27 mouse cellular contexts compared by ENCODE assay signal in genomic region chr14:78495241-78495640, GRCm38 (mm10). TPM values are rescaled to one million over a fixed set of nuclear protein-coding genes. Genes with fewer than 3 reads are reported as not detected.
DNase-seq lines count a peak whose midpoint lies in the region; ATAC-seq and TF ChIP-seq lines count a peak whose summit lies in the region.
"Had no signal": no experiment of that assay in that cellular context is flagged by ENCODE, and none has a peak within 500 bp of the region (broad histone marks: within the 10 kb centered on the region; RNA-seq: fewer than 3 reads in every experiment).

No protein-coding gene starts in this region.

- H3K4me3 ChIP-seq in stomach, embryonic 15.5 days (replicated peaks) = no peak overlapping the region
- H3K4me3 ChIP-seq in stomach, postnatal 0 days (ENCODE audit: low read depth, low read length) = no peak overlapping the region
- H3K4me3 ChIP-seq in liver, embryonic 11.5 days (ENCODE audit: low read depth, low read length) = no peak overlapping the region
- no peak overlapping the region for H3K4me3 ChIP-seq in liver, postnatal 0 days (ENCODE audit: low read depth, low read length)
- H3K4me3 ChIP-seq in midbrain, embryonic 11.5 days (ENCODE audit: low read depth, low read length) = no peak overlapping the region
- no peak overlapping the region for H3K4me3 ChIP-seq in hindbrain, embryonic 11.5 days (ENCODE audit: low read depth, low read length)
- H3K4me3 ChIP-seq: embryonic facial prominence, embryonic 15.5 days; forebrain, embryonic 10.5 days; intestine, embryonic 15.5 days; limb, embryonic 12.5 days; myocyte; neural tube, embryonic 13.5 days had no signal

- no peak overlapping the region for H3K4me2 ChIP-seq in stomach, embryonic 15.5 days
- no peak overlapping the region for H3K4me2 ChIP-seq in stomach, postnatal 0 days (replicated peaks; ENCODE audit: low read depth)
- H3K4me2 ChIP-seq in liver, embryonic 11.5 days = peak overlapping the region; percentile 4; the same call in 1 of the 2 replicates
- no peak overlapping the region for H3K4me2 ChIP-seq in liver, postnatal 0 days (ENCODE audit: low read depth, low read length)
- H3K4me2 ChIP-seq in midbrain, embryonic 11.5 days = no peak overlapping the region
- no peak overlapping the region for H3K4me2 ChIP-seq in hindbrain, embryonic 11.5 days (replicated peaks; ENCODE audit: low read depth, low read length)
- H3K4me2 ChIP-seq: embryonic facial prominence, embryonic 15.5 days; intestine, embryonic 15.5 days; limb, embryonic 12.5 days; neural tube, embryonic 13.5 days had no signal

- no peak overlapping the region for H3K9ac ChIP-seq in stomach, embryonic 15.5 days
- no peak overlapping the region for H3K9ac ChIP-seq in stomach, postnatal 0 days (ENCODE audit: low read length)
- H3K9ac ChIP-seq in liver, embryonic 11.5 days (ENCODE audit: low read depth, low read length) = no peak overlapping the region
- no peak overlapping the region for H3K9ac ChIP-seq in liver, postnatal 0 days (replicated peaks)
- H3K9ac ChIP-seq in midbrain, embryonic 11.5 days (ENCODE audit: low read length) = no peak overlapping the region
- H3K9ac ChIP-seq in hindbrain, embryonic 11.5 days (ENCODE audit: low read depth, low read length) = no peak overlapping the region
- H3K9ac ChIP-seq: embryonic facial prominence, embryonic 15.5 days; intestine, embryonic 15.5 days; limb, embryonic 12.5 days; neural tube, embryonic 13.5 days had no signal

- 68% methylated on average over 4 of the region's 4 CpGs for WGBS in stomach, embryonic 15.5 days
- 71% methylated on average over 4 of the region's 4 CpGs for WGBS in stomach, postnatal 0 days
- 53% methylated on average over 4 of the region's 4 CpGs for WGBS in liver, embryonic 11.5 days
- WGBS in liver, postnatal 0 days (ENCODE audit: insufficient replicate concordance) = 61% methylated on average over 4 of the region's 4 CpGs
- 87% methylated on average over 4 of the region's 4 CpGs for WGBS in midbrain, embryonic 11.5 days
- 94% methylated on average over 4 of the region's 4 CpGs for WGBS in hindbrain, embryonic 11.5 days

- no peak for TF ChIP-seq CTCF in stomach, postnatal 0 days (IDR thresholded peaks at IDR 0.05; ENCODE audit: low read depth)
- TF ChIP-seq CTCF in liver, postnatal 0 days (IDR thresholded peaks at IDR 0.05; ENCODE audit: low read depth) = no peak

- DNase-seq in stomach, postnatal 0 days (ENCODE audit: low spot score) = no peak
- peak; percentile 33 for DNase-seq in liver, embryonic 11.5 days (ENCODE audit: low spot score)
- DNase-seq in liver, postnatal 0 days = no peak
- DNase-seq in midbrain, embryonic 11.5 days (ENCODE audit: low spot score, missing footprints) = no peak
- no peak for DNase-seq in hindbrain, embryonic 11.5 days (ENCODE audit: low spot score)
- no peak for DNase-seq in kidney, postnatal 14 days
- DNase-seq: adrenal gland, adult 2 months; B cell, adult 2 months; cerebellum, adult 8-10 months; gastrocnemius, postnatal 36 days; kidney, adult 9 months; kidney, postnatal 25 days; lung, adult 2 months; right cerebral cortex, adult 18-20 months; right cerebral cortex, postnatal 4 days had no signal

- H3K27me3 ChIP-seq in stomach, embryonic 15.5 days (replicated peaks) = no peaks in the 10 kb centered on the region
- H3K27me3 ChIP-seq in stomach, postnatal 0 days (ENCODE audit: control insufficient read depth, insufficient read depth, low read length) = no peaks in the 10 kb centered on the region
- H3K27me3 ChIP-seq in liver, embryonic 11.5 days (replicated peaks; ENCODE audit: control insufficient read depth, insufficient read depth, low read length) = no peaks in the 10 kb centered on the region
- no peaks in the 10 kb centered on the region for H3K27me3 ChIP-seq in liver, postnatal 0 days (ENCODE audit: insufficient read depth, low read length)
- H3K27me3 ChIP-seq in midbrain, embryonic 11.5 days (ENCODE audit: control insufficient read depth, insufficient read depth, low read length) = no peaks in the 10 kb centered on the region
- no peaks in the 10 kb centered on the region for H3K27me3 ChIP-seq in hindbrain, embryonic 11.5 days (ENCODE audit: control insufficient read depth, insufficient read depth, low read length)
- H3K27me3 ChIP-seq: CH12.LX; embryonic facial prominence, embryonic 15.5 days; intestine, embryonic 15.5 days; limb, embryonic 12.5 days; neural tube, embryonic 13.5 days; Patski had no signal

- 0 out of 2 replicates have a peak, but pooled peaks cover 7% of the 10 kb centered on the region for H3K36me3 ChIP-seq in stomach, embryonic 15.5 days
- H3K36me3 ChIP-seq in stomach, postnatal 0 days (ENCODE audit: control insufficient read depth, insufficient read depth, low read length) = 0 out of 2 replicates have a peak, but pooled peaks cover 4% of the 10 kb centered on the region
- H3K36me3 ChIP-seq in liver, embryonic 11.5 days (ENCODE audit: control insufficient read depth, insufficient read depth, low read length) = peaks cover 6% of the 10 kb centered on the region; the same call in 1 of the 2 replicates
- peaks cover 21% of the 10 kb centered on the region for H3K36me3 ChIP-seq in liver, postnatal 0 days (replicated peaks; ENCODE audit: insufficient read depth, low read length)
- peaks cover 3% of the 10 kb centered on the region for H3K36me3 ChIP-seq in midbrain, embryonic 11.5 days (ENCODE audit: control insufficient read depth, insufficient read depth, low read length)
- H3K36me3 ChIP-seq in hindbrain, embryonic 11.5 days (ENCODE audit: control insufficient read depth, insufficient read depth, low read length) = peaks cover 5% of the 10 kb centered on the region
- H3K36me3 ChIP-seq: intestine, embryonic 15.5 days had no signal

- no peak overlapping the region for H3K27ac ChIP-seq in stomach, embryonic 15.5 days
- H3K27ac ChIP-seq in stomach, postnatal 0 days (replicated peaks) = no peak overlapping the region
- peak overlapping the region; percentile 81 for H3K27ac ChIP-seq in liver, embryonic 11.5 days (ENCODE audit: low read depth, low read length)
- H3K27ac ChIP-seq in liver, postnatal 0 days (ENCODE audit: low read depth) = no peak overlapping the region
- no peak overlapping the region for H3K27ac ChIP-seq in midbrain, embryonic 11.5 days (ENCODE audit: low read depth, low read length)
- H3K27ac ChIP-seq in hindbrain, embryonic 11.5 days (ENCODE audit: low read depth, low read length) = no peak overlapping the region
- H3K27ac ChIP-seq: embryonic facial prominence, embryonic 15.5 days; forebrain, embryonic 10.5 days; intestine, embryonic 15.5 days; limb, embryonic 12.5 days; neural tube, embryonic 13.5 days had no signal

- H3K4me1 ChIP-seq in stomach, embryonic 15.5 days = no peaks in the 10 kb centered on the region
- H3K4me1 ChIP-seq in stomach, postnatal 0 days (replicated peaks; ENCODE audit: control insufficient read depth, insufficient read depth) = no peaks in the 10 kb centered on the region
- H3K4me1 ChIP-seq in liver, embryonic 11.5 days (replicated peaks; ENCODE audit: control insufficient read depth, insufficient read depth, low read length) = 0 out of 2 replicates have a peak, but pooled peaks cover 5% of the 10 kb centered on the region
- 0 out of 2 replicates have a peak, but pooled peaks cover 6% of the 10 kb centered on the region for H3K4me1 ChIP-seq in liver, postnatal 0 days (ENCODE audit: insufficient read depth)
- H3K4me1 ChIP-seq in midbrain, embryonic 11.5 days (ENCODE audit: control insufficient read depth, insufficient read depth, low read length) = no peaks in the 10 kb centered on the region
- H3K4me1 ChIP-seq in hindbrain, embryonic 11.5 days (replicated peaks; ENCODE audit: control insufficient read depth, insufficient read depth, low read length) = no peaks in the 10 kb centered on the region
- H3K4me1 ChIP-seq: embryonic facial prominence, embryonic 15.5 days; forebrain, embryonic 10.5 days; intestine, embryonic 15.5 days; limb, embryonic 12.5 days; neural tube, embryonic 13.5 days had no signal

- no peak for TF ChIP-seq EP300 in stomach, postnatal 0 days (optimal IDR thresholded peaks at IDR 0.05)
- TF ChIP-seq EP300 in liver, postnatal 0 days (IDR thresholded peaks at IDR 0.05; ENCODE audit: low read depth) = peak; percentile 89

- peak; percentile 81; the same call in 1 of the 2 replicates for ATAC-seq in stomach, embryonic 15.5 days (ENCODE audit: insufficient read depth, low FRiP score, low read depth)
- no peak for ATAC-seq in stomach, postnatal 0 days (ENCODE audit: low FRiP score, low TSS enrichment)
- peak; percentile 91 for ATAC-seq in liver, embryonic 11.5 days (replicated peaks; ENCODE audit: low FRiP score)
- peak; percentile 77 for ATAC-seq in liver, postnatal 0 days
- ATAC-seq in midbrain, embryonic 11.5 days (ENCODE audit: low FRiP score) = no peak
- ATAC-seq in hindbrain, embryonic 11.5 days (ENCODE audit: low FRiP score) = no peak
- ATAC-seq: hindbrain, embryonic 16.5 days; intestine, embryonic 15.5 days; midbrain, embryonic 16.5 days; Patski had no signal

- H3K9me3 ChIP-seq in stomach, embryonic 15.5 days = no peaks in the 10 kb centered on the region
- no peaks in the 10 kb centered on the region for H3K9me3 ChIP-seq in stomach, postnatal 0 days (ENCODE audit: control insufficient read depth, low read length)
- H3K9me3 ChIP-seq in liver, embryonic 11.5 days (ENCODE audit: control insufficient read depth, low read length) = no peaks in the 10 kb centered on the region
- H3K9me3 ChIP-seq in liver, postnatal 0 days (ENCODE audit: low read length) = no peaks in the 10 kb centered on the region
- H3K9me3 ChIP-seq in midbrain, embryonic 11.5 days (ENCODE audit: control insufficient read depth, low read length) = no peaks in the 10 kb centered on the region
- H3K9me3 ChIP-seq in hindbrain, embryonic 11.5 days (ENCODE audit: control insufficient read depth, low read length) = no peaks in the 10 kb centered on the region
- H3K9me3 ChIP-seq: embryonic facial prominence, embryonic 15.5 days; forebrain, embryonic 10.5 days; G1E; intestine, embryonic 15.5 days; limb, embryonic 12.5 days; neural tube, embryonic 13.5 days had no signal

RNA-seq across cellular contexts. Expression of gene Akap11, which starts 41.4 kb away (rescaled TPM):
- polyA plus RNA-seq in stomach, embryonic 15.5 days (2015; fragmentation: Nextera tagmentation; extraction: Ambion mirVana) = 16.2 and 17.8 TPM in 2 replicates
- 6.0 TPM in 2 replicates for polyA plus RNA-seq in stomach, postnatal 0 days (2015; fragmentation: Nextera tagmentation; extraction: Ambion mirVana)
- 10.0 and 10.1 TPM in 2 replicates for polyA plus RNA-seq in liver, embryonic 11.5 days (2014; fragmentation: Nextera tagmentation; extraction: Ambion mirVana)
- polyA plus RNA-seq in liver, postnatal 0 days (2015; fragmentation: Nextera tagmentation; extraction: Ambion mirVana) = 3.6 and 4.1 TPM in 2 replicates
- 17.6 and 22.4 TPM in 2 replicates for polyA plus RNA-seq in midbrain, embryonic 11.5 days (2014; fragmentation: Nextera tagmentation; extraction: Ambion mirVana)
- polyA plus RNA-seq in hindbrain, embryonic 11.5 days (2014; fragmentation: Nextera tagmentation; extraction: Ambion mirVana) = 21.9 and 25.7 TPM in 2 replicates

Comparison
In these comparisons a context has a peak if more than half of its experiments do, and no peak if none do; other contexts are left out.
1. ATAC-seq: peak in stomach, embryonic 15.5 days (single experiment), liver, embryonic 11.5 days (single experiment) and liver, postnatal 0 days (single experiment); none in stomach, postnatal 0 days (single experiment), midbrain, embryonic 11.5 days (single experiment) and hindbrain, embryonic 11.5 days (single experiment).